In genomic region chrX:159697030-159697454, GRCm38 (mm10) we compare ENCODE assay signal across 8 mouse cellular contexts.
DNase-seq lines count a peak whose midpoint lies in the region; ATAC-seq and TF ChIP-seq lines count a peak whose summit lies in the region.

No protein-coding gene starts in this region.

- peak; percentile 48 for DNase-seq in 3T3-L1 (ENCODE audit: low read depth, low spot score)
- DNase-seq in CH12.LX (ENCODE audit: extremely low read depth): no peak
- DNase-seq in induced T-regulatory cell, adult 2 months (ENCODE audit: low read depth): peak; percentile 76
- peak; percentile 25 for DNase-seq in liver, postnatal 0 days
- no peak for DNase-seq in adrenal gland, adult 18-20 months (ENCODE audit: low spot score in 2 of 2)
- no peak for DNase-seq in cerebellum, adult 18-20 months

- no peaks in the 10 kb centered on the region for H3K27me3 ChIP-seq in CH12.LX (replicated peaks)
- H3K27me3 ChIP-seq in liver, postnatal 0 days (ENCODE audit: insufficient read depth, low read length): no peaks in the 10 kb centered on the region
- peaks cover 18% of the 10 kb centered on the region; the same call in 1 of the 2 replicates for H3K27me3 ChIP-seq in hindbrain, embryonic 13.5 days
- no peaks in the 10 kb centered on the region for H3K27me3 ChIP-seq in forebrain, embryonic 15.5 days

- peak; percentile 66 for ATAC-seq in liver, postnatal 0 days
- ATAC-seq in hindbrain, embryonic 13.5 days (ENCODE audit: low FRiP score): no peak
- no peak for ATAC-seq in forebrain, embryonic 15.5 days (replicated peaks)

- H3K4me1 ChIP-seq in CH12.LX (ENCODE audit: control insufficient read depth in 1 of 2, insufficient read depth in 2 of 2): peaks cover 2 to 23% of the 10 kb centered on the region in 2 experiments; a peak in 2 of 4 replicates
- no peaks in the 10 kb centered on the region for H3K4me1 ChIP-seq in liver, postnatal 0 days (ENCODE audit: insufficient read depth)
- H3K4me1 ChIP-seq in hindbrain, embryonic 13.5 days (replicated peaks): 0 out of 2 replicates have a peak, but pooled peaks cover 3% of the 10 kb centered on the region
- H3K4me1 ChIP-seq in forebrain, embryonic 15.5 days: no peaks in the 10 kb centered on the region

- H3K4me3 ChIP-seq in CH12.LX (replicated peaks in 1 of 3; ENCODE audit: low read depth in 2 of 3, low read length in 2 of 3, poor library complexity in 1 of 3): peak overlapping the region; percentile 35 to 49 (median 36)
- H3K4me3 ChIP-seq in liver, postnatal 0 days (ENCODE audit: low read depth, low read length): no peak overlapping the region
- H3K4me3 ChIP-seq in hindbrain, embryonic 13.5 days: no peak overlapping the region
- no peak overlapping the region for H3K4me3 ChIP-seq in forebrain, embryonic 15.5 days

- H3K79me2 ChIP-seq in CH12.LX (replicated peaks; ENCODE audit: control insufficient read depth, extremely low read depth, insufficient read depth, poor library complexity, severe bottlenecking): 0 out of 2 replicates have a peak, but pooled peaks cover 3% of the 10 kb centered on the region

- peak overlapping the region; percentile 88 for H3K4me2 ChIP-seq in CH12.LX (ENCODE audit: insufficient read depth, low read depth, poor library complexity, severe bottlenecking)
- H3K4me2 ChIP-seq in liver, postnatal 0 days (ENCODE audit: low read depth, low read length): no peak overlapping the region
- H3K4me2 ChIP-seq in hindbrain, embryonic 13.5 days: no peak overlapping the region
- no peak overlapping the region for H3K4me2 ChIP-seq in forebrain, embryonic 15.5 days (replicated peaks)

- peak; percentile 47; the same call in 1 of the 2 replicates for TF ChIP-seq EP300 in CH12.LX (IDR thresholded peaks at IDR 0.05; ENCODE audit: low read length)
- TF ChIP-seq EP300 in liver, postnatal 0 days (IDR thresholded peaks at IDR 0.05; ENCODE audit: low read depth): no peak

- no peaks in the 10 kb centered on the region for H3K36me3 ChIP-seq in CH12.LX (replicated peaks in 1 of 2; ENCODE audit: control insufficient read depth in 1 of 2, insufficient read depth in 1 of 2, low read length in 1 of 2)
- no peaks in the 10 kb centered on the region for H3K36me3 ChIP-seq in liver, postnatal 0 days (replicated peaks; ENCODE audit: insufficient read depth, low read length)
- H3K36me3 ChIP-seq in hindbrain, embryonic 13.5 days: no peaks in the 10 kb centered on the region
- H3K36me3 ChIP-seq in forebrain, embryonic 15.5 days: no peaks in the 10 kb centered on the region

- no peak for TF ChIP-seq POLR2A in CH12.LX (IDR thresholded peaks at IDR 0.05; ENCODE audit: low read depth, low read length)

- TF ChIP-seq CTCF in CH12.LX (conservative IDR thresholded peaks at IDR 0.05 in 1 of 2, IDR thresholded peaks at IDR 0.05 in 1 of 2; ENCODE audit: low read depth in 2 of 2, low read length in 2 of 2): no peak
- no peak for TF ChIP-seq CTCF in liver, postnatal 0 days (IDR thresholded peaks at IDR 0.05; ENCODE audit: low read depth)

- dilution Hi-C loops in CH12.LX (cut with MboI; ENCODE audit: extremely low pct_ligation_motif_present, extremely low pct_unique_long_range_greater_than_20kb, low sequenced_read_pairs): no loop called here

- in situ Hi-C loops in CH12.LX (cut with MboI; ENCODE audit: low pct_ligation_motif_present, low pct_unique_long_range_greater_than_20kb, low sequenced_read_pairs): no loop called here

- no peak for TF ChIP-seq RAD21 in CH12.LX (IDR thresholded peaks at IDR 0.05; ENCODE audit: low read depth, low read length)

- no peaks in the 10 kb centered on the region for H3K9me3 ChIP-seq in CH12.LX (replicated peaks; ENCODE audit: low read length)
- H3K9me3 ChIP-seq in liver, postnatal 0 days (ENCODE audit: low read length): no peaks in the 10 kb centered on the region
- no peaks in the 10 kb centered on the region for H3K9me3 ChIP-seq in hindbrain, embryonic 13.5 days
- no peaks in the 10 kb centered on the region for H3K9me3 ChIP-seq in forebrain, embryonic 15.5 days

- WGBS in liver, postnatal 0 days (ENCODE audit: insufficient replicate concordance): 16% methylated on average over 4 of the region's 4 CpGs
- 22% methylated on average over 4 of the region's 4 CpGs for WGBS in hindbrain, embryonic 13.5 days
- 32% methylated on average over 4 of the region's 4 CpGs for WGBS in forebrain, embryonic 15.5 days

- H3K9ac ChIP-seq in CH12.LX (ENCODE audit: insufficient read depth, low read depth): peak overlapping the region; percentile 30; the same call in 1 of the 2 replicates
- H3K9ac ChIP-seq in liver, postnatal 0 days (replicated peaks): no peak overlapping the region
- H3K9ac ChIP-seq in hindbrain, embryonic 13.5 days: no peak overlapping the region
- no peak overlapping the region for H3K9ac ChIP-seq in forebrain, embryonic 15.5 days (replicated peaks)

- peak overlapping the region; percentile 98 for H3K27ac ChIP-seq in CH12.LX (ENCODE audit: insufficient read depth, low read depth)
- peak overlapping the region; percentile 22; the same call in 1 of the 2 replicates for H3K27ac ChIP-seq in liver, postnatal 0 days (ENCODE audit: low read depth)
- H3K27ac ChIP-seq in hindbrain, embryonic 13.5 days: no peak overlapping the region
- no peak overlapping the region for H3K27ac ChIP-seq in forebrain, embryonic 15.5 days (replicated peaks)

TF ChIP-seq in CH12.LX, 34 proteins besides CTCF, POLR2A, EP300 and RAD21:
- TF ChIP-seq TCF12 (IDR thresholded peaks at IDR 0.05; ENCODE audit: low read depth, low read length): peak; percentile 41; the same call in 1 of the 2 replicates
- TF ChIP-seq ETS1 (conservative IDR thresholded peaks at IDR 0.05; ENCODE audit: low read depth, low read length): peak; percentile 45
- TF ChIP-seq KAT2A (IDR thresholded peaks at IDR 0.05; ENCODE audit: insufficient replicate concordance, low read length): no peak
- TF ChIP-seq RCOR1 (conservative IDR thresholded peaks at IDR 0.05; ENCODE audit: low read depth, low read length): 0 out of 2 replicates have a peak, but pooled peaks have one; percentile 50
- no peak for TF ChIP-seq MXI1 (IDR thresholded peaks at IDR 0.05; ENCODE audit: low read depth, low read length)
- peak; percentile 79 for TF ChIP-seq MYC (IDR thresholded peaks at IDR 0.05; ENCODE audit: low read depth, low read length)
- TF ChIP-seq JUND (conservative IDR thresholded peaks at IDR 0.05; ENCODE audit: low read depth, low read length): no peak
- TF ChIP-seq NELFE (IDR thresholded peaks at IDR 0.05; ENCODE audit: low read depth, low read length): no peak
- TF ChIP-seq NRF1 (IDR thresholded peaks at IDR 0.05; ENCODE audit: low read depth, low read length): no peak
- peak; percentile 53; the same call in 1 of the 2 replicates for TF ChIP-seq SIN3A (IDR thresholded peaks at IDR 0.05; ENCODE audit: low read length)
- TF ChIP-seq ZC3H11A (IDR thresholded peaks at IDR 0.05; ENCODE audit: low read depth, low read length): no peak
- no peak for TF ChIP-seq UBTF (IDR thresholded peaks at IDR 0.05; ENCODE audit: low read depth, low read length)
- TF ChIP-seq GABPA (IDR thresholded peaks at IDR 0.05; ENCODE audit: insufficient replicate concordance, low read depth, low read length): no peak
- TF ChIP-seq ZMIZ1 (IDR thresholded peaks at IDR 0.05; ENCODE audit: low read depth, low read length): no peak
- no peak for TF ChIP-seq MAFK (IDR thresholded peaks at IDR 0.05; ENCODE audit: insufficient replicate concordance, low read length)
- TF ChIP-seq MEF2A (IDR thresholded peaks at IDR 0.05; ENCODE audit: borderline replicate concordance, low read depth, low read length): no peak; the same call in 1 of the 2 replicates
- TF ChIP-seq ELF1 (IDR thresholded peaks at IDR 0.05; ENCODE audit: low read depth, low read length): 0 out of 2 replicates have a peak, but pooled peaks have one; percentile 15
- no peak for TF ChIP-seq USF1 (IDR thresholded peaks at IDR 0.05; ENCODE audit: low read depth, low read length)
- no peak for TF ChIP-seq PAX5 (IDR thresholded peaks at IDR 0.05; ENCODE audit: low read length)
- TF ChIP-seq POLR2AphosphoS2 (IDR thresholded peaks at IDR 0.05; ENCODE audit: low read depth, low read length): no peak
- TF ChIP-seq SMC3 (IDR thresholded peaks at IDR 0.05; ENCODE audit: low read depth, low read length): no peak
- TF ChIP-seq MAX (IDR thresholded peaks at IDR 0.05; ENCODE audit: low read length): 0 out of 2 replicates have a peak, but pooled peaks have one; percentile 53
- TF ChIP-seq E2F4 (IDR thresholded peaks at IDR 0.05; ENCODE audit: insufficient replicate concordance, low read depth, low read length): no peak
- TF ChIP-seq BHLHE40 (IDR thresholded peaks at IDR 0.05; ENCODE audit: low read depth, low read length): peak; percentile 62
- no peak for TF ChIP-seq JUN (IDR thresholded peaks at IDR 0.05; ENCODE audit: insufficient read depth, low read depth, low read length)
- TF ChIP-seq IRF4 (IDR thresholded peaks at IDR 0.05; ENCODE audit: low read depth, low read length): no peak

Comparison
In these comparisons a context has a peak if more than half of its experiments do, and no peak if none do; other contexts are left out.
1. DNase-seq: peak in 3T3-L1 (single experiment), induced T-regulatory cell, adult 2 months (single experiment) and liver, postnatal 0 days (single experiment); none in CH12.LX (single experiment), adrenal gland, adult 18-20 months (0 of 2) and cerebellum, adult 18-20 months (0 of 2).
2. H3K27ac ChIP-seq: peak in CH12.LX (single experiment) and liver, postnatal 0 days (single experiment); none in hindbrain, embryonic 13.5 days (single experiment) and forebrain, embryonic 15.5 days (single experiment).
3. H3K4me3 ChIP-seq: peak in CH12.LX (3 of 3); none in liver, postnatal 0 days (single experiment), hindbrain, embryonic 13.5 days (single experiment) and forebrain, embryonic 15.5 days (single experiment).